Mouse (Mus musculus): ENCODE data around the gene Ttc6.

Gene Ttc6

GRCm38 (mm10) chr12:57563909-57564308 lies at the start of gene Ttc6:
TSS of gene Ttc6 (plus strand) at chr12:57564113.
- DNase-seq (ENCODE audit: low read depth, low spot score) = no peak

GRCm38 (mm10) chr12:57514552-57514951 lies 49.4 kb upstream of the Ttc6 start:
- no peak for DNase-seq (ENCODE audit: low read depth, low spot score)

- DNase-seq (ENCODE audit: low read depth, low spot score) = no peak
Observed at GRCm38 (mm10) chr12:57515702-57516377, 48.1 kb upstream of the Ttc6 start.

- no peak for DNase-seq (ENCODE audit: low read depth, low spot score)
Observed at GRCm38 (mm10) chr12:57528335-57528734, 35.6 kb upstream of the Ttc6 start.

DNA sequence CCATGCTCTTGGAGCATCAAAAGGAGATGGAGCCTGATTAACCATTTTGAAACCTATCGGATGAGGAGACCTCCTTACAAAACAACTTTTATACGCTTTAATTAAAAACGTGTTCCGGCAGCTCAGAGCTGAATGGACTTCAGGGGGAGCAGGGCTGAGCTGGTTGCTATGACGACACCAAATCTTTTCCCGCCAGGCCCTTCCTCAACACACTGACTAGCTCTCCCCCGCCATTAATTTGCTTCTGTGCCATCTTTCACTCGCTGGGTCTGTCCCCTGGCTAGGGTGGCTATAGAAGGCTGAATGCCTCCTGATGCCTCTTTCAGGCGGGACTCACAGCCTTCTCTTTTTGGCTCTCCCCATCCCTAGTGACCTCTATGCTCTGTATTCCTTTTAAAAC lies 33.4 kb upstream of the Ttc6 start:
- DNase-seq (ENCODE audit: low read depth, low spot score) = peak; percentile 46

- no peak for DNase-seq (ENCODE audit: low read depth, low spot score)
Observed at GRCm38 (mm10) chr12:57534517-57534878, 29.4 kb upstream of the Ttc6 start.

DNA sequence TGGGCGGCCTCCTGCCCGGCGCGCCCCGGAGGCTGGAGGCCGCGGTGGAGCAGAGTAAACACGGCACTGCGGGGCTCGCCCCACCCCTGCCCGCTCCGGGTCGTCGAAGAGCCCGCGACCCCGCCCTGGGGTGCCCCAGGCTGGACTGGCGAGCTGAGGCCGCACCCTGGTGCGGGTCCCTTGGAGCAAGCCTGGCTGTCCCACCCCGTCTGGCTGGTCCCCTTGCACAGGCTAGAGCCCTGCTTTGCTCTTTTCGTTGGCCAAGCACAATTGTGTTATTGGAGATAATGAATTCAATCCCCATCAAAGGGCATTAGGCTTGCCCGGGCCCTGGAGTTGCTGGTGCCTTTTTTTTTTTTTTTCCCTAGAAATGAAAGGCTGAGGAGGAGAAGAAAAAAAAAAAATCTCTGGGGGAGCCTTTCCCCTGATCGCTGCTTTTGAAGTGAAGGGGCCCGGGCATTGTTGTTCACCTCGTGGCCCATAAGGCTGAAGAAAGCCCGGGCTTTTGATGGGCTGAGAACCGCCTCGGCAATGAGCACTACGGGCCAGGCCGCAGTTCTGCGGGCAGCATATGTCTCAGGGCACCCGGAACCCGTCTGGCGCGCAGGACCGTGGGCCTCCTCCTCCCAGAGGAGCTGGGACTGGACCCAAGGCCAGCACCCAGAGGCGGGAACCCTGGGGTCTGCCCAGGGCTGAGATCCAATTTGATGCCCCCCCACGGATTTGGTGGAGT lies 28.9 kb upstream of the Ttc6 start:
- no peak for DNase-seq (ENCODE audit: low read depth, low spot score)

DNA sequence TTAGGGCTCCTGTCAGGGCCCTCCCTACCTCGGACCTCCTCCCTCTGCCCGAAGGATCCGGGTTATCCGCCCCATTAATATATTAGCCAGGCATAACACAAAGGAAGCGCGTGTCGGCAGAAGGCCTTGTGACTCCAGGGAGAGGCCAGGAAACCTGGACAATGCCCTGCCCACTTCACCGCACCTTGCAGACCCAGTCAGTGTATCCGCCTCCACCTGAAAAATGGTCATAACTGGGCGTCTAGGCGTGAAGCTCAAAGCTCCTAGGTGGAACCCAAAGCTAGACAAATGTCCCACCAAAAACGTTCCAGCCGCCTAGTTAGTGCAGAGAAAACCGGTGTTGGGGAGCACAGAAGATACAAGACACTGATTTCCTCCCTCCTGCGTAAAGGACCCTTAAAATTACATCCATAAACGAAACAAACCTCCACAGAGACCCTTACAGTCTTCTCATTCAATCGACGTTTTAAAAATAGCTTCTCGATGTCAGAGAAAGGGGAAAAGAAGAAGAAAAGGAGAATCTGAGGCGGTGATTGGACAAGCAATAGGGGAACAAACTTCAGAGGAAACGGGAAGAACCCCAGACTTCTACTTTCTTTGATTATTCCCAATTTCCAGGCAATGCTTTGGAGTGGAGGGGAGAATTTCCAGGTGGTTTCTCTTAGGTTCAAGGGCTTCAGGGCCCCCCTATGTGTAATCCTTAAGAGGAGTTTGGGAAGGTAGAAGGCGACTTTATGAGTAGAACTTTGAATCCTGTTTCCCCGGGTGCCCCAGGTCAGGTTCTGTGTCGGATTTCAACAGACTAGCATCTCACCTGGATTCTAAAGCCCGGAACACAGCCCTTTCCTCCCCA lies 27.6 kb upstream of the Ttc6 start:
- no peak for DNase-seq (ENCODE audit: low read depth, low spot score)

DNA sequence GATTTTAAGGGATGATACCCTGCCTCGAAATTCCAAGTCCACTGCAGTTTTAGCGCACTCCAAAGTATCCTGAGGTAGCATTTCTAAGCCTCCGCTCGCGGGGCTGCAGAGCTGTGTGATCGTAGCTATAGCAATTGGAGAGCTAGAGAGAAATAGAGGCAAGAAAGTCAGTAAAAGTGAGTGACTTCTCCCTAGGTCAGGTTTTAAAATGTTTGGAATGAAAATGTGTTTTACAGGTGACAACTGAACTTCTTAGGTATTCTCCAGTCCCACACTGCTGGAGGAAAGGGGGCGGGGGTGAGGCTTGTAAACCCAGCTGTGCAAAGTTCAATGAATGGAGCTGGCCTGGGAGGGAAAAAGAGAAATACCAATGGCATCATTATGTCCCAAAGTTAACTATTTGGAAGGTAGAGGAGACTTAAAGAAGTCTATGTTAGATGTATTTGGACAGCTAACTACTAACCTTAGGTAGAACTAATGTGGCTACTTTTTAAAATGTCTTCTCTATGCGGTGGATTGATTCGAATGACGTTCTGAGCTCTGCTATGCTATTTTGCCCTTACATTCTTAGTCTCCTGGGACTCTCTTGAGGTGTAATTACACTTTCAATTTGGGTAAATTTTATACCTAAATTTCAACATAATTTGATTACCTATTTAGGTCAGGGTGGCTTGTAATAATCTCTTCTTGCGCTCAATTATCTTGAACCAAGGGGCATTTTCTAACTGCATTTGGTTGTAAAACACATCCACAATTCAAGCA lies 26.8 kb upstream of the Ttc6 start:
- DNase-seq (ENCODE audit: low read depth, low spot score) = no peak

DNA sequence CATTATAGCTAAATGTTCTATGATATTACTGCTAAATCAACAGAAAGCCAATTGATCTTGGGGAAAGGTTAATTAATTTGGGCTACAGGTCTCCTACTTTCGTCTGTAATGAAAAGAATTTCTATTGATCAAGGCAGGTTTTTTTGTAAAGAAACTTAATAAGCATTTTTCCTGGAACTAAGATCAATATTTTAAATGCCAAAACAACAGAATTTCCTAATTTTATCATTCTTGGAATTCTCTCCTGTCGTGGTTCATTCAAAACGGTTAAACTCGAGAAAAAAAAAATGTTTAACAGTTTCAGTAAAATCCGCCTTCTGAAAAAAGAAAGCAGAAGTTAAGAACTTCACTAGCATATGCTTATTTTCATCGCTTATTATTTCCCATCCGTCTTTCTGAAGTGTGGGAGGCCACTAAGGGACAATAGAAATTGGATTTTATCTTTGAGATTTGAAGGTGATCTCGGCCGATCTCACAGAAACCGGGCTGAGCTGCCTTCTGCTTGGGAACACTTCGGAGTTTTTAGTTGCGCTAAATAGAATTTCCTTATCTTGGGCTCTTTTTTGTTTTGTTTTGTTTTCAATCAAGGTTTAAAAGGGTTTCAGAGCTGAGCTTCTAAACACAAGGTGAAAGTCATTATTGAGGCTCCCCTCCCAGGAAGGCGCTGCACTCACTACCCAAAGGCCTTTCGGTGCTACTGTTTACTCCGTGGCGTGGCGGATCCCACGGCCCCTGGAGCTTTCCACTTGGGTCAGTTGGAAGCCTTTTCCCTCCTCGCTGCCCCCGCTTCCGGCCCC lies 25.9 kb upstream of the Ttc6 start:
- DNase-seq (ENCODE audit: low read depth, low spot score) = no peak

GRCm38 (mm10) chr12:57538588-57539550 lies 25.0 kb upstream of the Ttc6 start:
- peak; percentile 66 for DNase-seq (ENCODE audit: low read depth, low spot score)

DNA sequence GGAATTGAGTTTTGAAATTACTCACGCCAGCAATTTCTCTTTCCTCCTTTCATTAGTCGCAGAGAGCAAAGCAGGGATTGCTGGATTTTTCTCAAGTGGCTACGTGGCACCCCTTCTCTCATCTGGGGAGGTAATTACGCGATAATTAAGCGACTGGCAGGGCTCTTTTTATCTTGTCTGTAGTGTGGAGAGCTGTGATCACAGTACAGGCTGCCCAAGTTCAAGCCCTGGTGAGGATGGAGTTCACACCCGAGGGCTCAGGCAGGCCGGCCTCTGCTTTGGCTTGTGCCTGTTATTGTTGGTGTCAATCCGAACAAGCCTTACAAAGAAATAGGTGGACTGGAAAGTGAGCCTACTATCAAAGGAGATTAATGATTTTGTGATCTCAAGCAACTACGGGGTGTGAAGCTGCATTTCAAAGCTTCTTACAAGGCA lies 24.3 kb upstream of the Ttc6 start:
- DNase-seq (ENCODE audit: low read depth, low spot score) = no peak

GRCm38 (mm10) chr12:57541118-57541517 lies 22.8 kb upstream of the Ttc6 start:
- no peak for DNase-seq (ENCODE audit: low read depth, low spot score)

- DNase-seq (ENCODE audit: low read depth, low spot score) = no peak
Observed at GRCm38 (mm10) chr12:57541931-57542745, 21.8 kb upstream of the Ttc6 start.

DNA sequence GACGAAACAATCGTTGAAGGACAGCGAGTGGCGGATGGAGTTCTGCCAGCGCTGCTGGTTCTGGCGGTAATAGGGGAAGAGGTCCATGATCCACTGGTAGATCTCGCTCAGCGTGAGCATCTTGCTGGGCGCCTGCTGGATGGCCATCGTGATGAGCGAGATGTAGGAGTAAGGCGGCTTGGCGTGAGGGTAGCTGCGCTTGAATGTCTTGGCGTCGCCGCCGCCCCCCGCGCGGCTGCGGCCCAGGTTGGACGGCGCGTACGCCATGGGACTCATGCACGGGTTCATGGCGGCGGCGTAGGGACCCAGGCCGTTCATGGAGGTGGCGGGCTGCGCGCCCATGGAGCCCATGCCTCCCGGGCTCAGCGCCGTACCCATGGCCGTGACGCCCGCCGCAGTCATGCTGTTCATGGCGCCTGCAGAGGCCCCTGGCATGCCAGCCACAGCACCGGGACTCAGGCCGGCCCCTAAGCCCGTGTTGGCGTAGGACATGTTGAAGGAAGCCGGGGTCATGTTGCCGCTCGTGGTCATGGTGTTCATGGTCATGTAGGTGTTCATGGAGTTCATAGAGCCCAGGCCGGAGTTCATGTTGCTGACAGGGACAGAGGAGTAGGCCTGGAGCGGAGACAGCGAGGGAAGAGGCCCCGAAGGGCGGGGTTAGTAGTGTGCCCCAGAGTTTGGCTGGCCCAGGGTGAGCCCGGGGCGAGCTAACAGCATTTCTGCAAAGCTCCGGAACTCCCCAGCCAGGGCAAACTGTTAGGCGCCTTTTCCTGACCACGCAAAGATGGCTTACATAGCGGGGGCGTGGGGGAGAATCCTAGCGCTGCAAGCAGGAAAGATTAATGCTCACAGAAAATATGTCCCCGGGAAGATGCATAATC lies 20.9 kb upstream of the Ttc6 start:
- DNase-seq (ENCODE audit: low read depth, low spot score) = no peak

DNA sequence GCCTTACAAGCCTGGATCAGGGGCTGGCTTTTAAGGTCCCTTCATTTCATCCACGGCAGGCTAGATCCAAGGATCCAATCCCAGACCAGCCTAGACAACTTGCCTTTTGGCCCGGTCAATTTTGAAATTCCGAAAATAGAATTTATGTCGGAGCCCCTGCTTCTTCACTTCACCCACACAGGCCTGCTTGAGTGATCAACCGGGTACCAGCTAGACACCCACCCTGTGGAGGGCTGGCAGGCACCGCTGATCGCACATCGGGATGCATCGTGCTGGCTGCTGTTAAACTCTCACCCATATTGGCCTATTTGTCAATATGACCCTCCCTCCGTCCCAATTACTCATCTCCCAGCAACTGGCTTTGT lies 20.3 kb upstream of the Ttc6 start:
- no peak for DNase-seq (ENCODE audit: low read depth, low spot score)

DNA sequence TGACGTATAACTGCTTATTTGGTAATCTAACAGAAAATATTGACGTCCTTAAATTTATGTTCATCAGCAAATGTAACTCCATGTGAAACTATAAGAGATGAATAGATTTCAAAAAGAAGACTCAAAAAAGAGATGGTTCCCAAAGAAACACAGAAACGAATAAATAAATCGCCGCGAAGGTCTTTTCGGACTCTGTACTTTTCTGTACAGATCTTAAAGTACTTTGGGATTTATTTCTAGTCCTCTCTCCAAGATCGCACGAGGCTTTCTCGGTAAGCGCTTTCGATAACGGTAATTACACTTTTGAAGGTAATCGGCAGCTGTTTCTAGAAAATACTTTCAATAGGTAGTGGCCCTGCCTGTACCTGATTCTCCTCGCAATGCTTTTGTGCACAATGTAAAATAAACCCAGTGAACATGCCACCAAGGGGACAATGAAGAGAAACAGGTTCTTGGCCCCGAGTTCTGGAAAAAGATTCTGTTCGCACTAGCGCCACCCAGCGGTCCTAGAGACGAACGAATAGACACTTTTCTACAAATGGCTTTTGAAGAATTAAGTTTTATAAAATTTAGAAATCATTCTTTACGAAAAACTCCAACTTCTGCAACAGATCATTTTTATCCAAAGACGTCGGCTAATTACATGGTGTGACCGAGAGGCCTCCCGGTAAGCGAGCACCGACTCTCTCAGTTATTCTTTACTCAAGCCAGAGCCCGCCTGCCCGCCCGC lies 19.1 kb upstream of the Ttc6 start:
- DNase-seq (ENCODE audit: low read depth, low spot score) = peak; percentile 78
